Mouse (Mus musculus) heart, postnatal 25 days (tissue): ENCODE measurements around the gene Ush2a. TPM values are rescaled to one million over a fixed set of nuclear protein-coding genes. Genes with fewer than 3 reads are reported as not detected.

Experiments used
- DNase-seq: peaks from one replicate; pipeline ENCODE4 v3.0.0; 2022; ENCODE audit warnings: low spot score
- intact Hi-C: fragments of 180-260 bp; cut with DNase I; formaldehyde crosslinking; loops from one replicate; pipeline ENCODE4 v1.15.1; 2025
- total RNA-seq, 2 experiments: library from RNA; stranded (reverse); gene quantifications; 2 replicates each; pipeline ENCODE4 v1.2.3; 2021

The Ush2a gene
- total RNA-seq, 2 experiments from 2014 or later: 0.08 TPM

- DNase-seq: no peak
- intact Hi-C loops: no loop called here
These were observed 466.8 kb downstream of the Ush2a start for GRCm38 (mm10) chr1:188728625-188729024.

GRCm38 (mm10) chr1:188729179-188729578 is 467.4 kb downstream of the Ush2a start:
- no peak for DNase-seq
- intact Hi-C loops: no loop called here

- DNase-seq: no peak
- intact Hi-C loops: no loop called here
These were observed 473.0 kb downstream of the Ush2a start for GRCm38 (mm10) chr1:188734741-188735266.

GRCm38 (mm10) chr1:188742971-188743370 is 481.1 kb downstream of the Ush2a start:
- intact Hi-C loops: no loop called here
- DNase-seq: no peak

GRCm38 (mm10) chr1:188755031-188755430 is 493.2 kb downstream of the Ush2a start:
- no peak for DNase-seq
- intact Hi-C loops: no loop called here

GRCm38 (mm10) chr1:188760515-188760914 is 498.7 kb downstream of the Ush2a start:
- no peak for DNase-seq
- intact Hi-C loops: no loop called here

DNA sequence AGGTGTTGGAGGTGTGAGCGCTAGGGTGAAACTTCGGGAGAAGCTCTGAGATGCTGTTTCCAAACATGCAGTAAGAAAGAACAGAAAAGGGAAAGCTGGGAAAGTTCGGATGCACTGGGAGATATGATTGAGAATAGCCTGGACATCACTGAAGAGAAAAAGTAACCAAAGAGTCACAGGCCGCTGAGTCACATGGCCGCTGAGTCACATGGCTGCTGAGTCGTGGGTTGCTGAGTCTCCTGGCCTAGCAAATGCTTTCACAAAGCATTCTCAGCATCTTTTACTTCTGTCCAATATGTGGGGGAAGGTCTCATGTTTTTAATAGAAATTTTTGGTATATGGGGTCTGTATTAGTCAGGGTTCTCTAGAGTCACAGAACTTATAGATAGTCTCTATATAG is 500.6 kb downstream of the Ush2a start:
- DNase-seq: no peak
- intact Hi-C loops: no loop called here

DNA sequence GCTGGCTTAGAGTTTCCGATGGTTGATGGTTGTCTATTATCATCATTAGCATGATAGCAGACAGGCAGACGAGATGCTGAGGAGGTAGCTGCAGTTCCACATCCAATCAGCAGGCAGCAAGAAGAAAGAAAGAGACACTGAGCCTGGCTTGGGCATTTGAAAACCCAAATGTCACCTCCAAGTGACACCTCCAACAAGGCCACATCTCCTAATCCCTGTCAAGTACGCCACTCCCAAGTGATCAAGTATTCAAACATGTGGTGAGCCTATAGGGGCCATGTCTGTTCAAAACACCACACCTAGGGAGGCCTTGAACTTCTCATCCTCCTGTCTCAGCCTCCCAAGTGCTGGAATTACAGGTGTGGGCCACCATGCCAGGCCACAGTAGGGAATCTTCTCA is 501.9 kb downstream of the Ush2a start:
- no peak for DNase-seq
- intact Hi-C loops: no loop called here

DNA sequence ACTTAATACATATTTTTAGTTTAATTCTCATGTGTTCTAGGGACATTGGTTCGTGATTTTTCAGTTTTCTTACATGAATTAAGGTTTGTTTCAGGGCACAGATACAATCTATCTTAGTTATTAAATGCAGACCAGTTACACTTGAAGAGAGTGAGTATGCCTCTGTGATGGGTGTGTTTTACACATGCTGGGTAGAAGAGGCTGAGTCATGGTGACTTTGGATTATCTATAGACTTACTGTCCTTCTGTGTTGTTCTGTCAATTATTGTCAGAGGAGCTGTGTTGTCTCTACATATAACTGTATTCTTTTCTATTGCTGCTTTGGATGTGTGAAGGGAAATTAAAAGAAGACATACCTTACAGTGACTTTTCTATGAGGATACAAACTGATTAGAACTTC is 509.0 kb downstream of the Ush2a start:
- intact Hi-C loops: no loop called here

GRCm38 (mm10) chr1:188772516-188773229 is 510.9 kb downstream of the Ush2a start:
- intact Hi-C loops: no loop called here
- DNase-seq: no peak

More for the DNA sequence above, 509.0 kb downstream of the Ush2a start:
- no peak for DNase-seq

DNA sequence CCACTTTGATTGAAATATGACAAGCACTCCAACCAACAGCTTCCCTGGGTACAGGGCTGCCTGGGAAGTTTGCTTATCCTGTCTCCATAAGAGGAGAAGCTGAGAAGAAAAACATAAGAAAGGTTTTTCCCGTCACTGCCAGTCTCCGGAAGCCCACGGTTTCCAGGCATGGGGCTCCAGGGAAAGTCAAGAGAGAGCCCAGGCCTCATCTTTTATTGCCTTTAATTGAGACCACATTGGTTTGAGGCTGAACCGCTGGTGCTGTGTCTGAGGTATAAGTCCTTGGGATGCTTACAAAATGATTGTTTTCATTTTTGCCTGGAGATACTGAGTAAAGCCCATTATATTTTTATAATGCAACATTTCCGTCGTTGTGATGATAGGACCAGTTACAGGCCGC is 511.8 kb downstream of the Ush2a start:
- intact Hi-C loops: no loop called here
- DNase-seq: no peak

DNA sequence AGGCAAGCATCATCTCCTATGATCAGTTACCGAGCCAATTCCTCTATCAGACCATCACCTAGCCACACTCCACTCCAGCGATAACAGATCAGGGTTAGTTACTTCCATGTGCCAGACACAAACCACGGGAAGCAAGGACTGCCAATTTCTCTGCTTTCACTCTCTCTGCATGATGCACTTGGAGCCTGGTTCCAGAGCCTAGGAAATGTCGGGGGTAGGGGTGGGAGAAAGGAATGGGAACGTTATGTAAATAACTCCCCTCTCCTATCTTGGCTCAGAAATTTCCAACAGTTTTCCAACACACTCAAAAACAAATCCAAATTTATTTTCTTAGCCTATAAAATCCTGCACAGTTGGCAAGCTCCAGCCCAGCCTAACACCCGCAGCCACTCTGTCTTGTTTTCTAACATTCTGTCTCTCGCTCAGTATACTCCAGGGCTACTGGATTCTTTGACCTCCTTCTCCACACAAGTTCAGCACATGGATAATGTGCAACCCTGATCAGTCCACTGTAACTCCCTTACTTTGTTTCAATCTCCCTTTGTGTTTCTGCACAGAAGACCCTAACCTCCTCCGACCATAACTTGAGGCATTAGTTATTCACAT is 515.8 kb downstream of the Ush2a start:
- intact Hi-C loops: no loop called here
- no peak for DNase-seq

DNA sequence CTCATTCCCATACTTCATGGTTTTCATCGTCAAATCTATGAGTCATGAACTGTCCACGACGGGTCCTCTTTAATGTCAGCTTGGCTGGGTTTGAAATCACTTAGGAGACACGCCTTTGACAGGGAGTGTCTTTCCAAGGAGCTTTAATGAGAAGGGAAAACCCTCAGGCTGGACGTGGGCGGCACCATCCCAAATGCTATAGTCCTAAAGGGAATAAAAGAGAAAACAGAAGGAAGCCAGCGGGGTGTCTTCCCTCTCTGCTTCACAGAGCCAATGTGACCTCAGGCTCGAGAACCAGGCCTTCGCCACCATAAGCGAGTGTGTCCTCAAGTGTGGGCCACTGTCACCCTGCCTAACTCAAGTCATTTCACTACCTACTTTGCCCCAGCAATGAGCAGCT is 523.2 kb downstream of the Ush2a start:
- intact Hi-C loops: no loop called here
- DNase-seq: no peak

- DNase-seq: no peak
- intact Hi-C loops: loop anchor here (5.0 kb wide), 1 partner anchor 1358 kb away; no protein-coding TSS in a partner anchor
These were observed 543.2 kb downstream of the Ush2a start for GRCm38 (mm10) chr1:188805069-188805468.

GRCm38 (mm10) chr1:188805852-188806251 is 544.0 kb downstream of the Ush2a start:
- no peak for DNase-seq
- intact Hi-C loops: loop anchor here (5.0 kb wide), 1 partner anchor 1359 kb away; no protein-coding TSS in a partner anchor

GRCm38 (mm10) chr1:188810631-188811030 is 548.8 kb downstream of the Ush2a start:
- intact Hi-C loops: no loop called here

DNA sequence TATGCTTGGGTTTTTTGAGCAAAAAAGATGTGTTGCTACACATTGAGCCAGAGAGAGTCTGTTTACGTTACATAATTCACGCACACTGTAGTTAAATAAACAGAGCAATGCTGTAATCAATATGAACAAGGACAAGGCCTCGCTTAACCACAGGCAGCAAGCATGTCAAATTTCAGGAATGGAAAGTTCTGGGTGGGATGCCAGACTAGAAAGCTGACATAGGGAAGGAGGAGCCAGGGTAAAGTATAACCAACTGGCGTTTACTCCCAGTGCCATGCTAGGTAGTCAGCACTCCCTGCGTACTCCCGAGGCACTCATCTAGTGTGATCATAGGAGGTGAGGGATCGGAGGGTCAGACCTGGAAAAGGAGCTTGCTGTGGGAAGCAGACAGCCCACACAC is 553.2 kb downstream of the Ush2a start:
- intact Hi-C loops: no loop called here
- DNase-seq: no peak

More at GRCm38 (mm10) chr1:188810631-188811030, 548.8 kb downstream of the Ush2a start:
- no peak for DNase-seq

GRCm38 (mm10) chr1:188824195-188824594 is 562.4 kb downstream of the Ush2a start:
- DNase-seq: no peak
- intact Hi-C loops: no loop called here

GRCm38 (mm10) chr1:188824878-188825532 is 563.2 kb downstream of the Ush2a start:
- intact Hi-C loops: no loop called here
- DNase-seq: no peak

GRCm38 (mm10) chr1:188830527-188831407 is 568.9 kb downstream of the Ush2a start:
- intact Hi-C loops: no loop called here
- no peak for DNase-seq
